Comparison of ENCODE assay signal across 8 mouse cellular contexts in genomic region chrX:12136261-12137101, GRCm38 (mm10). TPM values are rescaled to one million over a fixed set of nuclear protein-coding genes. Genes with fewer than 3 reads are reported as not detected.
DNase-seq lines count a peak whose midpoint lies in the region; ATAC-seq lines count a peak whose summit lies in the region.

No protein-coding gene starts in this region.

- peaks cover 81% of the 10 kb centered on the region for H3K27me3 ChIP-seq in embryonic facial prominence, embryonic 12.5 days
- peaks cover 69% of the 10 kb centered on the region for H3K27me3 ChIP-seq in limb, embryonic 15.5 days
- peaks cover 35% of the 10 kb centered on the region for H3K27me3 ChIP-seq in midbrain, embryonic 16.5 days (ENCODE audit: control insufficient read depth, insufficient read depth, low read depth, low read length)

- H3K9ac ChIP-seq in embryonic facial prominence, embryonic 12.5 days, result peak overlapping the region; percentile 55
- 0 out of 2 replicates have a peak overlapping the region, but pooled peaks have one; percentile 7 for H3K9ac ChIP-seq in limb, embryonic 15.5 days
- H3K9ac ChIP-seq in midbrain, embryonic 16.5 days (ENCODE audit: low read depth, low read length), result peak overlapping the region; percentile 70

- DNase-seq in lung, adult 18-20 months, result peak; percentile 60 to 70
- DNase-seq in lung, postnatal 25 days (ENCODE audit: low spot score), result no peak
- DNase-seq in heart, postnatal 25 days (ENCODE audit: low spot score), result peak; percentile 42
- DNase-seq in cerebellum, postnatal 36 days, result no peak

- no peaks in the 10 kb centered on the region for H3K9me3 ChIP-seq in embryonic facial prominence, embryonic 12.5 days
- no peaks in the 10 kb centered on the region for H3K9me3 ChIP-seq in limb, embryonic 15.5 days
- no peaks in the 10 kb centered on the region for H3K9me3 ChIP-seq in midbrain, embryonic 16.5 days (replicated peaks; ENCODE audit: control insufficient read depth, low read length, poor library complexity, severe bottlenecking)

- no peaks in the 10 kb centered on the region for H3K36me3 ChIP-seq in embryonic facial prominence, embryonic 12.5 days
- no peaks in the 10 kb centered on the region for H3K36me3 ChIP-seq in limb, embryonic 15.5 days
- H3K36me3 ChIP-seq in midbrain, embryonic 16.5 days (ENCODE audit: control insufficient read depth, insufficient read depth, low read length), result no peaks in the 10 kb centered on the region

- no peak for ATAC-seq in embryonic facial prominence, embryonic 12.5 days (ENCODE audit: insufficient number of reproducible peaks, insufficient read depth, low FRiP score, low TSS enrichment)
- no peak for ATAC-seq in limb, embryonic 15.5 days (ENCODE audit: insufficient number of reproducible peaks, low FRiP score, low TSS enrichment, low read depth)
- peak; percentile 36 for ATAC-seq in midbrain, embryonic 16.5 days
- no peak for ATAC-seq in megakaryocyte-erythroid progenitor cell, adult 5-6 weeks (replicated peaks; ENCODE audit: low FRiP score, low TSS enrichment, poor library complexity, severe bottlenecking)

- H3K4me3 ChIP-seq in embryonic facial prominence, embryonic 12.5 days, result peak overlapping the region; percentile 33
- H3K4me3 ChIP-seq in limb, embryonic 15.5 days, result peak overlapping the region; percentile 41
- peak overlapping the region; percentile 42 for H3K4me3 ChIP-seq in midbrain, embryonic 16.5 days (ENCODE audit: low read depth, low read length)

- peaks cover 42% of the 10 kb centered on the region for H3K4me1 ChIP-seq in embryonic facial prominence, embryonic 12.5 days
- peaks cover 53% of the 10 kb centered on the region for H3K4me1 ChIP-seq in limb, embryonic 15.5 days
- peaks cover 10% of the 10 kb centered on the region for H3K4me1 ChIP-seq in midbrain, embryonic 16.5 days (ENCODE audit: control insufficient read depth, insufficient read depth, low read length)

- 2% methylated on average over 50 of the region's 50 CpGs for WGBS in embryonic facial prominence, embryonic 12.5 days
- WGBS in limb, embryonic 15.5 days, result 2% methylated on average over 50 of the region's 50 CpGs
- WGBS in midbrain, embryonic 16.5 days, result under 1% methylated on average over 49 of the region's 50 CpGs

- intact Hi-C loops in heart, postnatal 25 days (cut with DNase I), result loop anchor here (5.0 kb wide), 1 partner anchor 116 kb away; no protein-coding TSS in a partner anchor

- peak overlapping the region; percentile 90 for H3K27ac ChIP-seq in embryonic facial prominence, embryonic 12.5 days
- H3K27ac ChIP-seq in limb, embryonic 15.5 days, result peak overlapping the region; percentile 29; the same call in 1 of the 2 replicates
- peak overlapping the region; percentile 89 for H3K27ac ChIP-seq in midbrain, embryonic 16.5 days (ENCODE audit: low read length)

- H3K4me2 ChIP-seq in embryonic facial prominence, embryonic 12.5 days (replicated peaks), result peak overlapping the region; percentile 71
- H3K4me2 ChIP-seq in limb, embryonic 15.5 days, result peak overlapping the region; percentile 76
- peak overlapping the region; percentile 75 for H3K4me2 ChIP-seq in midbrain, embryonic 16.5 days (ENCODE audit: low read length)

RNA-seq across cellular contexts. Expression of gene Bcor, which starts 23.7 kb away (rescaled TPM):
- polyA plus RNA-seq in embryonic facial prominence, embryonic 12.5 days (2016; fragmentation: Nextera tagmentation; extraction: Ambion mirVana), result 20.6 TPM in 2 replicates
- total RNA-seq in heart, postnatal 25 days (2021), result 10 to 100 TPM; 22.0 to 22.7 TPM
- 12.5 and 12.8 TPM in 2 replicates for polyA plus RNA-seq in limb, embryonic 15.5 days (2015; fragmentation: Nextera tagmentation; extraction: Ambion mirVana)
- polyA plus RNA-seq in midbrain, embryonic 16.5 days (2015; fragmentation: Nextera tagmentation; extraction: Ambion mirVana), result 14.7 and 16.8 TPM in 2 replicates
- 35.6 and 39.2 TPM in 2 replicates for total RNA-seq in megakaryocyte-erythroid progenitor cell, adult 5-6 weeks (2014; fragmentation: Nextera tagmentation)
- 27.5 and 28.9 TPM in 2 replicates for total RNA-seq in megakaryocyte-erythroid progenitor cell, adult 5-6 weeks (2017)

Comparison
In these comparisons a context has a peak if more than half of its experiments do, and no peak if none do; other contexts are left out.
1. DNase-seq: peak in lung, adult 18-20 months (2 of 2) and heart, postnatal 25 days (single experiment); none in lung, postnatal 25 days (single experiment) and cerebellum, postnatal 36 days (0 of 2).
2. H3K27ac ChIP-seq: peak in every context shown above with its lines; median percentile 90 in embryonic facial prominence, embryonic 12.5 days; 89 in midbrain, embryonic 16.5 days; 29 in limb, embryonic 15.5 days.
3. H3K9ac ChIP-seq: peak in every context shown above with its lines; median percentile 70 in midbrain, embryonic 16.5 days; 55 in embryonic facial prominence, embryonic 12.5 days; 7 in limb, embryonic 15.5 days.
4. Peak in every context shown above with its lines, with median percentiles within 50 percentile points of each other: H3K4me2 ChIP-seq and H3K4me3 ChIP-seq.